ENCODE assay signal across 8 mouse cellular contexts in the genomic region with DNA sequence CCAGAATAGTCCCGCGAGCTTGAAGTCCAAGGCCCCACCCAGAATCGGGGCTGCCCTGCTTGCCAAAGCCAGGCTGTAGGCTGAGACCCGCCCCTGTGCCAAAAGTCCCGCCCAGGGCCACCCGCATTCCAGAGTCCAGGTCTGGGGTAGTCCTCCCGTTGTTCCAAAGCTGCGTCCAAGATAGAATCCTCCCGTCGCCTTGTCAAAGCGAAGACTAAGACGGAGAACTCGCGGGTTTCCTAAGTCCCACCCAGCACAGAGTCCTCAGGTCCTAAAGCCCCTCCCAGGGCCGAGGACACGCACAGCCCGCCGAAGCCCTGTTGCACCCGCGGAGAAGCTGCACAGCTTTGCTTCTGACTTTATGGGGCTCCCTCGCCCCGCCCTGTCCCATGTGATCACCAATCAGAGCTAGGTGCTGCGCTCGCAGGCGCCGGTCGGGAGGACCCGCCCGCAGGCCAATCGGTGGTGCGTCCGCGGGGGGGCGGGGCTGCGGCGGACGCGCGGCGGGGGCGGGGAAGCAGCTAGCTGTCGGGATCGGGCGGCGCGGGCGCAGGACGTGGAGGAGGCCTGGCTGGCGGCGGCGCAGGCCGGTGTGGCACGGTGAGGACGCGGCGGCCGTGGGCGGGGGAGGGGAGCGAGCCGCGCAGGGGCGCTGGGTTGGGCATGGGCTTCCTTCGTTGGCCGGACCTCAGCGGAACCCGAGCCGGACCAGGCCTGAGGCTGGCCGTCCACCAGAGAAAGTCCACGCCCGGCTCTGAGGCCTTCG. TPM values are rescaled to one million over a fixed set of nuclear protein-coding genes. Genes with fewer than 3 reads are reported as not detected.
A peak's percentile ranks its signal among the peaks of the same experiment; 100 is the strongest.
DNase-seq lines count a peak whose midpoint lies in the region; ATAC-seq lines count a peak whose summit lies in the region.

A gene (plus strand): TSS at position 495 of the 766 bp plus-strand sequence.

- ATAC-seq in hindbrain, embryonic 14.5 days (ENCODE audit: low FRiP score): peak; percentile 97

- peak within 1 kb of the TSS; percentile 72 for H3K9ac ChIP-seq in hindbrain, embryonic 14.5 days

- peak; percentile 98 for DNase-seq in R1 (ENCODE audit: low read depth, low spot score)
- DNase-seq in cerebellum, postnatal 25 days: peak; percentile 94 to 98
- peak; percentile 76 to 82 for DNase-seq in frontal cortex, postnatal 25 days (ENCODE audit: low spot score in 2 of 2)
- peak; percentile 82 for DNase-seq in hindbrain, embryonic 14.5 days (ENCODE audit: low spot score)
- DNase-seq in layer of hippocampus, postnatal 36 days: peak; percentile 92 to 93
- peak; percentile 98 for DNase-seq in lung, postnatal 36 days
- DNase-seq in retina, postnatal 1 day: peak; percentile 95
- DNase-seq in urinary bladder, adult 18-20 months (ENCODE audit: low spot score in 2 of 2): peak; percentile 88 to 94

- no peaks in the 10 kb centered on the region for H3K27me3 ChIP-seq in hindbrain, embryonic 14.5 days (ENCODE audit: control insufficient read depth, insufficient read depth, low read length)

- peaks cover 32% of the 10 kb centered on the region for H3K36me3 ChIP-seq in hindbrain, embryonic 14.5 days (replicated peaks; ENCODE audit: control insufficient read depth, insufficient read depth)

- 0% methylated on average over 51 of the region's 71 CpGs for WGBS in hindbrain, embryonic 14.5 days

- peaks cover 7% of the 10 kb centered on the region; the same call in 1 of the 2 replicates for H3K4me1 ChIP-seq in hindbrain, embryonic 14.5 days (replicated peaks; ENCODE audit: control insufficient read depth, insufficient read depth, low read length)

- peak within 1 kb of the TSS; percentile 78 for H3K4me3 ChIP-seq in hindbrain, embryonic 14.5 days (replicated peaks; ENCODE audit: low read length)

- H3K4me2 ChIP-seq in hindbrain, embryonic 14.5 days (replicated peaks): peak within 1 kb of the TSS; percentile 78

- H3K9me3 ChIP-seq in hindbrain, embryonic 14.5 days (ENCODE audit: control insufficient read depth, low read length): no peaks in the 10 kb centered on the region

- peak within 1 kb of the TSS; percentile 68; the same call in 1 of the 2 replicates for H3K27ac ChIP-seq in hindbrain, embryonic 14.5 days

RNA-seq across cellular contexts. Expression of the gene that starts here (rescaled TPM):
- 5.0 and 5.2 TPM in 2 replicates for polyA plus RNA-seq in hindbrain, embryonic 14.5 days (2014; fragmentation: Nextera tagmentation; extraction: Ambion mirVana)
- total RNA-seq in layer of hippocampus, postnatal 36 days (2021): 10 to 100 TPM; 11.9 to 13.0 TPM

Comparison
In these comparisons a context has a peak if more than half of its experiments do, and no peak if none do; other contexts are left out.
1. Peak in every context shown above with its lines: DNase-seq, ATAC-seq, H3K4me3 ChIP-seq and H3K27ac ChIP-seq.